Mouse (Mus musculus): ENCODE data around the gene Dnmbp. TPM values are rescaled to one million over a fixed set of nuclear protein-coding genes. Genes with fewer than 3 reads are reported as not detected.

The Dnmbp gene
- polyA plus RNA-seq, 1 experiment from 2014 or later: 27.3 TPM

- Histone ChIP-seq H3K4me2 (replicated peaks) (peak overlapping the region; percentile 78), H3K27ac (peak overlapping the region; percentile 52; the same call in 1 of the 2 replicates), H3K4me3 (peak overlapping the region; percentile 76), H3K9ac (peak overlapping the region; percentile 84), H3K9me3 (no peaks in the 10 kb centered on the region), H3K27me3 (no peaks in the 10 kb centered on the region), H3K36me3 (no peaks in the 10 kb centered on the region), H3K4me1 (peaks cover 18% of the 10 kb centered on the region)
- WGBS: 17% methylated on average over 16 of the region's 16 CpGs
- no peak for ATAC-seq (ENCODE audit: low FRiP score, low read depth)
Measured at GRCm38 (mm10) chr19:43939171-43939768, 721 bp downstream of the Dnmbp start.

- Histone ChIP-seq H3K36me3 (no peaks in the 10 kb centered on the region), H3K4me3 (peak overlapping the region; percentile 76), H3K4me2 (replicated peaks) (peak overlapping the region; percentile 78), H3K9ac (peak overlapping the region; percentile 40; the same call in 1 of the 2 replicates), H3K4me1 (peaks cover 18% of the 10 kb centered on the region), H3K27me3 (no peaks in the 10 kb centered on the region), H3K27ac (no peak overlapping the region), H3K9me3 (no peaks in the 10 kb centered on the region)
- 37% methylated on average over 11 of the region's 11 CpGs for WGBS
- ATAC-seq (ENCODE audit: low FRiP score, low read depth): no peak
Measured at GRCm38 (mm10) chr19:43938355-43938754, 1.6 kb downstream of the Dnmbp start.

GRCm38 (mm10) chr19:43930926-43931325, 9.1 kb downstream of the Dnmbp start:
- Histone ChIP-seq H3K4me1 (peaks cover 32% of the 10 kb centered on the region), H3K36me3 (no peaks in the 10 kb centered on the region), H3K9me3 (no peaks in the 10 kb centered on the region), H3K27me3 (no peaks in the 10 kb centered on the region), H3K4me3 (no peak overlapping the region), H3K27ac (no peak overlapping the region), H3K4me2 (replicated peaks) (no peak overlapping the region), H3K9ac (no peak overlapping the region)
- WGBS: 86% methylated on average over 6 of the region's 6 CpGs
- no peak for ATAC-seq (ENCODE audit: low FRiP score, low read depth)

DNA sequence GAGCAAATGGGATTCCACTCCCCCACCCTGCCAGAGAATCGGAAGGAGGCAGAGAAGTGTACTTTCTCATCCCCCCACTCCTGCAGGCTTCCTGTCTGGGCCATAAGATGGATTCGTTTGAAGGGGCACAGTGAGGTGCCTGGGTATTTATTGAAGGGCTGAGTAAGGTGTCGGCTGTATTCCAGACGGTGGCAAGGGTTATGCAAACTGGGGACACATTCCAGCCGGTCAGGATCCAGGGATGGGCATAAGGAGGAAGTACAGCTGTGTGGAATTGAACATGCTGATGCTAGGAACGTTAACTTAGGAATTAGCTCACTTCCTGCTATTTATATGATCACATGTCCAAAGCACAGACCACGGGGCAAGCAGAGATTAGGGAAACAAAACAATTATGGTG, 9.6 kb downstream of the Dnmbp start:
- no peak overlapping the region for H3K4me3 ChIP-seq
- peaks cover 32% of the 10 kb centered on the region for H3K4me1 ChIP-seq
- no peaks in the 10 kb centered on the region for H3K27me3 ChIP-seq
- WGBS: 16% methylated on average over 7 of the region's 7 CpGs
- H3K4me2 ChIP-seq (replicated peaks): no peak overlapping the region
- H3K27ac ChIP-seq: no peak overlapping the region
- H3K9me3 ChIP-seq: no peaks in the 10 kb centered on the region
- H3K36me3 ChIP-seq: no peaks in the 10 kb centered on the region
- no peak overlapping the region for H3K9ac ChIP-seq
- no peak for ATAC-seq (ENCODE audit: low FRiP score, low read depth)

- Histone ChIP-seq H3K9ac (no peak overlapping the region), H3K4me1 (peaks cover 32% of the 10 kb centered on the region), H3K9me3 (no peaks in the 10 kb centered on the region), H3K36me3 (no peaks in the 10 kb centered on the region), H3K4me2 (replicated peaks) (no peak overlapping the region), H3K27ac (no peak overlapping the region), H3K27me3 (no peaks in the 10 kb centered on the region), H3K4me3 (no peak overlapping the region)
- WGBS: 52% methylated on average over 11 of the region's 11 CpGs
- ATAC-seq (ENCODE audit: low FRiP score, low read depth): no peak
Measured at GRCm38 (mm10) chr19:43929869-43930268, 10.1 kb downstream of the Dnmbp start.

DNA sequence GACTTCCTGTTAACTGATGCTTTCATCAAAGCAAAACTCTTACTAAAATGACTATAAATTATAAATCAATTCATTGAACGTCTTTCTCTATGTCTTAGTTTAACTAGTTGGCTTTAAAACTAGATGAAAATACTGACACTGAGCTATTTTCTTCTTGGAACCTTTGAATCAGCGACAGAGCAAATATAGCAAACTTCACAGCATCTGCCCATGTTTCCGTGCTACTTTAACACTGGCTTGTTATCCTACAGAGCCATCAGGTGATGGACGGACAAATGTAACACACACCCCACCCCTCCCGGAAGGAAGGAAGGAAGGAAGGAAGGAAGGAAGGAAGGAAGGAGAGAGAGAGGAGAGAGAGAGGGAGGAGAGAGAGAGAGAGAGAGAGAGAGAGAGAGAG, 12.0 kb downstream of the Dnmbp start:
- H3K36me3 ChIP-seq: peaks cover 11% of the 10 kb centered on the region; the same call in 1 of the 2 replicates
- H3K4me1 ChIP-seq: peaks cover 32% of the 10 kb centered on the region
- H3K4me2 ChIP-seq (replicated peaks): no peak overlapping the region
- H3K9ac ChIP-seq: no peak overlapping the region
- H3K9me3 ChIP-seq: no peaks in the 10 kb centered on the region; the same call in 1 of the 2 replicates
- H3K4me3 ChIP-seq: no peak overlapping the region
- no peak for ATAC-seq (ENCODE audit: low FRiP score, low read depth)
- H3K27me3 ChIP-seq: no peaks in the 10 kb centered on the region
- WGBS: 68% methylated on average over 5 of the region's 5 CpGs
- no peak overlapping the region for H3K27ac ChIP-seq

- no peak overlapping the region for H3K4me3 ChIP-seq
- no peaks in the 10 kb centered on the region for H3K27me3 ChIP-seq
- 0 out of 2 replicates have a peak overlapping the region, but pooled peaks have one; percentile 2 for H3K27ac ChIP-seq
- peaks cover 15% of the 10 kb centered on the region; the same call in 1 of the 2 replicates for H3K36me3 ChIP-seq
- H3K9ac ChIP-seq: peak overlapping the region; percentile 43; the same call in 1 of the 2 replicates
- WGBS: 36% methylated on average over 10 of the region's 10 CpGs
- ATAC-seq (ENCODE audit: low FRiP score, low read depth): no peak
- no peaks in the 10 kb centered on the region; the same call in 1 of the 2 replicates for H3K9me3 ChIP-seq
- H3K4me2 ChIP-seq (replicated peaks): no peak overlapping the region
- peaks cover 32% of the 10 kb centered on the region for H3K4me1 ChIP-seq
Measured at GRCm38 (mm10) chr19:43927057-43927456, 12.9 kb downstream of the Dnmbp start.

DNA sequence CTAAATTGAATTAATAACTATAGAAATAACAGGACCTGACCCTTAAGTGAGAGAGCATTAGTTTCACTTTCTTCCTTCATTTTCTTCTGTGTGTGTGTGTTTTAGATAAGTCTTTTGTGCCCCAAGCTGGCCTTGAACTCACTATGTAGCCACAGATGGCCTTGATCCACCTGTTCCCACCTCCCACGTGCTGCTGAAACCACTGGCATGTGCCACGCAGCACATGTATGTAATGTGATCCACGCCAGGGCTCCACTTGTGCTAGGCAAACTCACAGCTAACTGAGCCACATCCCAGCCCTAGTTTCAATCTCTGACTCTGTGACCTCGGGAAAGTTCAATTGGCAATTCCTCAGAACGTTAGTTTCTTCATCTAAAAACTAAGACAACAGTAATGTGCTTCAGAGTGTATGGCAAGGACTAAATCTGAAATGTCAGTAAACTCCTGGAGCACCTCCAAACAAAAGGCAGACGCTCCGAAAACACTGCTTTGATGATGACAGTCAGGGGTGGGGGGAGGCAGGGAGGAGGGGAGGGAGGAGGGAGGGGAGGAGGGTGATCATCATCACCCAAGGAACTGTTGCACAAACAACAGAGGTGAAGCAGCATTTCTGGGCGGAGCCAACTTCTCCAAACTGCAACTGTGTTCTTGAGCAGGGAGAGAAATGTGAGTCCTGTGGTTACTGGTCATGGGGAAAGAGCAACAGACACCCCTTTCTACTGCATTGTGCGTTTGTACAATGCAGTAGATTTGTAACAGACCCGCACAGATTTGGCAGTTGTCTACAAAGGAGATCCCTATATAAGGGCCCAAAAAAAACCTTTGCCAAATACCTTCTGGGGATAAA, 13.6 kb downstream of the Dnmbp start:
- H3K4me2 ChIP-seq (replicated peaks): no peak overlapping the region
- no peaks in the 10 kb centered on the region; the same call in 1 of the 2 replicates for H3K9me3 ChIP-seq
- H3K4me1 ChIP-seq: peaks cover 36% of the 10 kb centered on the region
- H3K27ac ChIP-seq: no peak overlapping the region
- no peak for ATAC-seq (ENCODE audit: low FRiP score, low read depth)
- H3K27me3 ChIP-seq: no peaks in the 10 kb centered on the region
- no peak overlapping the region for H3K4me3 ChIP-seq
- H3K9ac ChIP-seq: no peak overlapping the region
- 65% methylated on average over 10 of the region's 10 CpGs for WGBS
- H3K36me3 ChIP-seq: peaks cover 15% of the 10 kb centered on the region; the same call in 1 of the 2 replicates

DNA sequence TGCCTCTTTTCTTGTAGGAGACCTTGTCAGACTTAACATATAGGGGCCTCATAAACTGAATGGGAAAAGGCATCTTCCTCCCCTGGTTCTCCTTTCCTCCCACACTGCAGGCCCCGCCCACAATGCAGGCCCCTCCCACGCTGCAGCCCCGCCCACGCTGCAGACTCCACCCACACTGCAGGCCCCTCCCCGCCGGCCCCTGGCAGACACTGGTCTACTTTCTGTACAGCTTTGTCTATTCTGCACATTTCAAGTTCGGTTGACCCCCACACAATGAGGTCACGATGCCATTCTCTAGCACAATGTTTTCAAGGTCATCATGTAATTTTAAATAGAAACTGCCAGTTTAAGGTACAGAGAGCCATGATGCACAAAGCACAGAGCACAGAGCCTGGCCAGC, 15.6 kb downstream of the Dnmbp start:
- WGBS: 75% methylated on average over 8 of the region's 8 CpGs

GRCm38 (mm10) chr19:43922963-43923362, 17.0 kb downstream of the Dnmbp start:
- ATAC-seq (ENCODE audit: low FRiP score, low read depth): no peak
- no peak overlapping the region for H3K4me2 ChIP-seq (replicated peaks)
- H3K36me3 ChIP-seq: peaks cover 15% of the 10 kb centered on the region; the same call in 1 of the 2 replicates
- no peaks in the 10 kb centered on the region; the same call in 1 of the 2 replicates for H3K9me3 ChIP-seq
- no peak overlapping the region for H3K27ac ChIP-seq
- 91% methylated on average over 7 of the region's 7 CpGs for WGBS
- H3K4me3 ChIP-seq: no peak overlapping the region
- peaks cover 46% of the 10 kb centered on the region for H3K4me1 ChIP-seq
- peaks cover 3% of the 10 kb centered on the region; the same call in 1 of the 2 replicates for H3K27me3 ChIP-seq
- no peak overlapping the region for H3K9ac ChIP-seq

More for the DNA sequence above, 15.6 kb downstream of the Dnmbp start:
- H3K4me2 ChIP-seq (replicated peaks): no peak overlapping the region
- no peak overlapping the region for H3K9ac ChIP-seq
- no peak overlapping the region for H3K4me3 ChIP-seq
- no peak overlapping the region for H3K27ac ChIP-seq
- H3K9me3 ChIP-seq: no peaks in the 10 kb centered on the region; the same call in 1 of the 2 replicates
- H3K4me1 ChIP-seq: peaks cover 44% of the 10 kb centered on the region
- peaks cover 15% of the 10 kb centered on the region; the same call in 1 of the 2 replicates for H3K36me3 ChIP-seq
- peaks cover 3% of the 10 kb centered on the region; the same call in 1 of the 2 replicates for H3K27me3 ChIP-seq
- no peak for ATAC-seq (ENCODE audit: low FRiP score, low read depth)

DNA sequence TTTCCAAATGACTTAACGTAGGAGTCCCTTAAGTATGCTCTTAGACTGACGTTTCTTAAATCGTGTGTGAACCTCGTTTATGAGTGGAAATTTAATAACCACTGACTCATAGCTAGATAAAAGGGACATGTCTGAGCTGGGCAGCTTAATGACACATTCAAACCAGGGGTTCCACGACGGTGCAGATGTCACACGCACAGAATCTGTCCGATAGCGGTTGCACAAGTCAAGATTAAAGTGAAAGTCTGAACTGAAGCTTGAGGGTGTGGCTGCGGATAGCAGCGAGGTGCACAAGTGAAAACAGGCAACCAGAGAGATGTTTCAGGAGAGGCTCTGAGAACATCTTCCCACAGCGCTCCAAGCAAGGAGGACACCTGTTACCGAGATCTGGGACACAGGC, 18.6 kb downstream of the Dnmbp start:
- Histone ChIP-seq H3K4me2 (replicated peaks) (peak overlapping the region; percentile 12; the same call in 1 of the 2 replicates), H3K4me3 (no peak overlapping the region), H3K27ac (no peak overlapping the region), H3K9ac (no peak overlapping the region), H3K27me3 (peaks cover 3% of the 10 kb centered on the region; the same call in 1 of the 2 replicates), H3K36me3 (peaks cover 15% of the 10 kb centered on the region; the same call in 1 of the 2 replicates), H3K9me3 (no peaks in the 10 kb centered on the region; the same call in 1 of the 2 replicates), H3K4me1 (peaks cover 49% of the 10 kb centered on the region)
- no peak for ATAC-seq (ENCODE audit: low FRiP score, low read depth)
- 43% methylated on average over 13 of the region's 13 CpGs for WGBS

Data from limb, embryonic 13.5 days (tissue).